Mouse (Mus musculus): ENCODE data around the gene Snrnp35.

The Snrnp35 gene

GRCm38 (mm10) chr5:124462297-124463025 lies 20.5 kb upstream of the Snrnp35 start:
- DNase-seq (ENCODE audit: low read depth in 1 of 2, low spot score in 2 of 2): no peak

DNA sequence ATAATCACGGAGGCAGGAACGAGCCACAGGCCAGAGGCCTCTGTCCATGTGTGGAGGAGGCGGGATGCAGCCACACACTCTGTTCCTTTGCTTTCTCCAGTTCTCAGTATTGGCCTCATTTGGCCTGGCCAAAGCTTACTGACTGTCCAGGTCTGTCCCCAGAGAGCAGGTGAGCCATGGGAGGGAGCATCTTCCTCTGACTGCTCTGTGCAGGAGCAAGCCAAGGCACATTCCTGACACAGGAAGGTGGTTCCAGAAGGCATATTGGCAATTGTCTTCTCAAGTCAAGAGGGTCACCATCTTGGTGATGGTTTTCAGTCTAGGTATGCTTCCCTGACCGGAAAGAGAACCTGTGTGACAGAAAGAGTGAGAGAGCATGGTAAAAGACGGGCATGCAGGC lies 19.5 kb upstream of the Snrnp35 start:
- no peak for DNase-seq (ENCODE audit: low read depth in 1 of 2, low spot score in 2 of 2)

- DNase-seq (ENCODE audit: low read depth in 1 of 2, low spot score in 2 of 2): no peak
These were observed 18.0 kb upstream of the Snrnp35 start for GRCm38 (mm10) chr5:124464905-124465304.

- no peak for DNase-seq (ENCODE audit: low read depth in 1 of 2, low spot score in 2 of 2)
These were observed 15.2 kb upstream of the Snrnp35 start for GRCm38 (mm10) chr5:124467766-124468165.

DNA sequence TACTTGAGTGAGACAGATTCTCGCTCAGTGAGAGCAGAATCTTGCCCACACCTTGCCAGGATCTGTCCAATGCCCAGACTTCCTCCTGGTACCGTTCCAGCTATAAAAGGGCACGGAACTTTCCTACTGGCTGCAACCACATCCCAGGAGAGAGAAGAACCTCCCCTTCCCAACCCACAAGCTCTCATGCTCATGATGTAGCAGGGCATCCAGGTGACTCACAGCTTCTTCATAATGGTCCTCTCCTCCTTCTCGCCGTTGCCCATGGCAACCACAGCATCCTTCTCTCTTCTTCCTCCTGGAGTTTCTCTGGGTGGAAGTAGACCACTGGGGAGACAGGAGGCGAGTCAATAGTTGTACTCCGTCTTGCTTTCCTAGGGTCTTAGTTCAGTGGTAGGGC lies 14.6 kb upstream of the Snrnp35 start:
- no peak for DNase-seq (ENCODE audit: low read depth in 1 of 2, low spot score in 2 of 2)

DNA sequence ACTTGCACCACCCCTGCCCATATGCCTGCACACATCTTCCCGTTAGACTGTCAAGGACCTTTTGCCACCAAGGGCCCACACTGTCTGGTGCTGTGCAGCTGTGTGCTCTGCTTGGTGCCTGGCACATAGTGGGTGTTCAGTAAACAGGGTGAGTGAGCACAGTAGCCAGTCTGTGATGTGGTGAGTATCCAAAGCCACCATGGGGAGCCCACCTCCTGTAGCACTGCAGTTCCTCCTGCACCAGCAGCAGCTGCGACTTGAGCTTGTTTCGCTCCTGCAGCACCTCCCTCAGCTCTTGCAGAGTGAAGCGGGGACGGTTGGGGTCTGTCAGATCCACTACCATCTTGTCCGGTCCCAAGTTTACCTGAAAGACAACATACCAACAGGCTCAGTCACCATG lies 13.4 kb upstream of the Snrnp35 start:
- DNase-seq (ENCODE audit: low read depth in 1 of 2, low spot score in 2 of 2): no peak

GRCm38 (mm10) chr5:124470591-124471171 lies 12.3 kb upstream of the Snrnp35 start:
- DNase-seq (ENCODE audit: low read depth in 1 of 2, low spot score in 2 of 2): no peak

DNA sequence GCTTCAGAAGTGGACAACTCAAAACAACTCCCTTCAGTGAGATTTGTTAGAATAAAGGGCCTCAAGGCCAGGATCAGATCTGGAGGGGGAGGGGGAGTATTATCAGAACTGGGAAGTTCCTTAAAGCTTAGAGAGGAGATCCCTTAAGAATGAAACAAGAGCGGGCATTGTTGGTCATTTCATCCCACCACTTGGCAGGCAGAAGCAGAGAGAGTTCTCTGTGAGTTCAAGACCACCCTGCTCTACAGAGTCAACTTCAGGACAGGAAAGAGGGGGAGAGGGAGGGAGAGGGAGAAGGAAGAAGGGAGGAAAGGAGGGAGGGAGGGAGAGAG lies 4.1 kb upstream of the Snrnp35 start:
- DNase-seq (ENCODE audit: low read depth in 1 of 2, low spot score in 2 of 2): no peak

DNA sequence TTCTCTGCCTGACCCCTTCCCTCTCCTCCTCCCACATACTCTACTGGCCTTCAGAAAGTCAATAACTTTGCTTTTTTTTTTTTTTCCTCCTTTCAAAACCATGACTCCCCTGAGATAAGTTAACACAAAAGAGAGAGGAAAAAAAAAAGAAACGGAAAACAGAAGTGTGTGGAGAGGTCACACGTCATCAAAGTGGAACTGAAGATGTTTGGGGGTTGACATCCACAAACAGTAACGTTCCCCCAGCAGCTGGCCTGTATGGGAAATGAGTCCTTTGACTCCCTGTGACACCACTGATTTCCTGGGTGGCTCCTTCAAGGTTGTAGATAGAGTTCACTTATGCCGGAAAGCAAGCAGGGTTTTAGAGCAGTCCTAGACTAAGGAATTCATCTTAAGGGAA lies 2.8 kb upstream of the Snrnp35 start:
- peak in 1 of 2 experiments; percentile 51 for DNase-seq (ENCODE audit: low read depth in 1 of 2, low spot score in 2 of 2)

DNA sequence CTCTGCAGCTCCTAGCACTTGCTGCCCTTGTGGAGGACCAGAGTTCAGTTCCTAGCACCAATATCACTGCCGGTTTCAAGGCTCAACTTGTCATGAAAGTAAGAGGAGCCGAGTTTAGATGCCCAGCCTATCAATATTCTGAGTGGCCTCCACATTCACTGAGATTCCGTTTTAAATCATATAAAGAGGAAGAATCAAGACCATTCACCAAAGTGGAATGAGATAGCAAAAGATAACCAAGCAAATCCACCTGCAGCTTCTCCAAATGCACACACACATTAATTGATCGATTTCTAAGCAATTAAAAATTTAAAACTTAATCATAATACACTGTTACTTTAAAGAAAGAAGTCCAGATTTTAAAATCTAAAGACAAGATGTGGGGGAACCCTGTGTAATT lies 1.2 kb upstream of the Snrnp35 start:
- no peak for DNase-seq (ENCODE audit: low read depth in 1 of 2, low spot score in 2 of 2)

GRCm38 (mm10) chr5:124482436-124482965 lies 433 bp upstream of the Snrnp35 start:
- no peak for DNase-seq (ENCODE audit: low read depth in 1 of 2, low spot score in 2 of 2)

DNA sequence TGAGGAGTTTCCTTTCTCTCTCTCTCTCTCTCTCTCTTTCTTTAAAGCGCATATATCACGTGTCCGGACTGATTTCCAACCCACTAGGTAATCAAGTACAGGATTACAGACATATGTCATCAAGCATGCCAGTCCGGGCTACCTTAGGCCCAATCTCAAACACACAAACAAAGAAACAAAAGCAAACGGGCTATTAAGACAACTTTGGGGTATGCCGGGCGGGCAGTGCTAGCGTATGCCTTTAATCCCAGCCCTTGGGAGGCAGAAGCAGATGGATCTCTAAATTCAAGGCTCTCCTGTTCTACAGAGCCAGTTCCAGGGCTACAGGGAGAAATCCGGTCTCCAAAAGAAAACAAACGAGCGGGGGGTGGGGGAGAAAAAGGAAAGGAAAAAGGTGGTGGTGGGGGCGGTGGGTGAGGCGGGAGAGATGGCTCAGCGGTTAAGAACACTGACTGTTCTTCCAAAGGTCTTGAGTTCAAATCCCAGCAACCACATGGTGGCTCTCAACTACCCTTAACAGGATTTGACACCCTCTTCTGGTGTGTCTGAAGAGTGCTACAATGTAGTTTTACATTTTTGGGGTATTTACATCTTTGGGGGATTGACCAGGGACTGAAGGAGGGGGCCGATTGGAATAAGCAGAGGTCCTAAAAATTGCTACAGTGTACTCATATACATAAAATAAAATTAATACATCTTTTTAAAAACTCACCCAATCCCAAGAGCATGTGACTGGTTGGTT lies 892 bp downstream of the Snrnp35 start:
- DNase-seq (ENCODE audit: low read depth in 1 of 2, low spot score in 2 of 2): no peak

GRCm38 (mm10) chr5:124485654-124486053 lies 2.7 kb downstream of the Snrnp35 start:
- no peak for DNase-seq (ENCODE audit: low read depth in 1 of 2, low spot score in 2 of 2)

DNA sequence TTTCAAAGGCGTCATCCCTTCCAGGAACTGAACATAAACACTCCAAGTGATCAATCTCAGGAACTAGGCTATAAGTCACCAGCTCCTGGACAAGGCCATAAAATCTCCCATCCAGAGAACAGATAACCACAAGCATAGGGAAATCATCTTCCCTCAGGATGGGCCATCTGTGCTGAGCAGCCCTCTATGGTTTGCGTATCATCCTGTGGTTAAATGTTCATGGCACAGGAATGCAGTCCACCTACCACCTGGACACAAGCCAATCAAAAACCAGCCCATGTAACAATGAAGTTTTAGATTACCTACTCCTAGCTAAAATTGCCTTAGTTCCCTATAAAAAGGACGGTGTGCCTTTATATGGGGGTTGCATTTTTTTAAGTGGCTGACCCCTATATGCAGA lies 6.0 kb downstream of the Snrnp35 start:
- no peak for DNase-seq (ENCODE audit: low read depth in 1 of 2, low spot score in 2 of 2)

DNA sequence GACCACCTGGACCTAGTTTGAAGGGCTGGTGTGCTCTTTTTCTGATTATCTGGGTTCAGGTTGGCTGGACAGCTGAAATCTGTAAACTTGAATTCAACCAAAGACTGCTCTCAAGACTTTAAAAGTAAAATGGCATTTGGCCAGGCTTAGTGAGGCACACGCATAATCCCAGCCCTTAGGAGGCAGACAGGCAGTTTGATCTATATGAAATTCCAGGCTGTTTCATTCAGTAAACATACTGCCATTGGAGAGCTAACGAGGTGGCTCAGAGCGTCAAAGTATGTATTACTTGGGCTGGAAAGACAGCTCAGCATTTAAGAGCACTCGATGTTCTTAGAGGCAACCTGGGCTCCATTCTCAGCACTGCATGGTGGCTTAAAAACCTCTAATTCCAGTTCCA lies 8.8 kb downstream of the Snrnp35 start:
- no peak for DNase-seq (ENCODE audit: low read depth in 1 of 2, low spot score in 2 of 2)

- DNase-seq (ENCODE audit: low read depth in 1 of 2, low spot score in 2 of 2): peak in 1 of 2 experiments; percentile 61
These were observed 9.7 kb downstream of the Snrnp35 start for GRCm38 (mm10) chr5:124492618-124493017.

- no peak for DNase-seq (ENCODE audit: low read depth in 1 of 2, low spot score in 2 of 2)
These were observed 10.5 kb downstream of the Snrnp35 start for GRCm38 (mm10) chr5:124493455-124493854.

DNA sequence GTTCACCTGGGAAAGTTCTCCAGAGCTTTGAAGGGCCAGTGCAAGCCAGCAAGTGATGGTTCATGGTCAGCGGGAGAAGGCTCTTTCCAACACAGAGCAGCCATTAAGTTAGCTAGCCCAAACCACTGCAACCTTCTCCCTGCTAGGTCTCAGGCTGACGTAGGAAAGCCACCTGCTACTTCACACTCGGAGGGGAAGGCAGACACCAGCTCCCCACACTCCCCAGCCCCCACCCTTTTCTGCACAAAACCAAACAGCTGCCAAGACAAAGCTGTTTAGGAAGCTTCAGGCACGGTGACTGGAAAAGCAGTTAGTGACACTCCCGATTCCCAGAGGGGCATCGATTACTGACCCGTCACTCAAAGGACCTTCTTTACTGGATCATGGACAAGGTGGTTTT lies 12.6 kb downstream of the Snrnp35 start:
- DNase-seq (ENCODE audit: low read depth in 1 of 2, low spot score in 2 of 2): no peak

DNA sequence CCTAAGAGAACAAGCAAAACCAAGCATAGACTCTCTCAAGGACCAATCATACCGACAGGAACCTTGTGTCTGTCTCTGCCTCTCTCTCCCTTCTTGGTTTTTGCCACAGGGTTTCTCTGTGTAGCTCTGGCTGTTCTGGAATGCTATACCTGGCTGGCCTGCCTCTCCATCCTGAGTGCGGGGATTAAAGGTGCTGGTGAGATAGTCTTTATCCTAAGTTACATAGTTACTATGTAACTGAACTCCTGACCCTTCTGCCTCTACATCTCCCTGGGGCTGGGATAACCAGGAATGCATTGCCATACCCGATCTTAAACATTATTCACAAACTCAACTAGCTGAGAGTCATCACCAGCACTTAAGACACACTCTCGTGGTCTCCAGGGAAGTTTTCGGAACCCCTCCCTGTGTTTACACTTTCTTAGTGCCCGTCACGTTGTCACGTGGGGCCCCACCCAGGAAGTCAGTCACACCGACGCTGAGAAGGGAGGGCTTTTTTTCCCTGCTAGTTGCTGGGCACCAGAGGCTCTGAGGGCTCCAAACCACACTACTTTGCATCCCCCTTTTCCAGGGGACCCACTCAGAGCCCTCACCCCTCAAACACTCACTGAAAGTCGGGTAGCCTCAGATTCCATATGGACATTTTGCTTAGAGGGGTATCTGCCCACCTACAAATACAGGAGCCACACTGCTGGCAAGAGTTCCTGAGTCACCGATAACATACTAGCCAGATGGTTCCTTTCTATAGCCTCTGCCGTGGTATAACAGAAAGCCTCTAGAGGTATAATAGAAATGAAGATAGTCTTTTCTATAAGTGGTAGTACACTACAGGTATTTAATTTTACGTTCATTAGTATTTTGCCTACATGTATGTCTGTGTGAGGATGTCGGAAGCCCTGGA lies 13.9 kb downstream of the Snrnp35 start:
- DNase-seq (ENCODE audit: low read depth in 1 of 2, low spot score in 2 of 2): no peak

- DNase-seq (ENCODE audit: low read depth in 1 of 2, low spot score in 2 of 2): no peak
These were observed 15.4 kb downstream of the Snrnp35 start for GRCm38 (mm10) chr5:124498221-124498876.

DNA sequence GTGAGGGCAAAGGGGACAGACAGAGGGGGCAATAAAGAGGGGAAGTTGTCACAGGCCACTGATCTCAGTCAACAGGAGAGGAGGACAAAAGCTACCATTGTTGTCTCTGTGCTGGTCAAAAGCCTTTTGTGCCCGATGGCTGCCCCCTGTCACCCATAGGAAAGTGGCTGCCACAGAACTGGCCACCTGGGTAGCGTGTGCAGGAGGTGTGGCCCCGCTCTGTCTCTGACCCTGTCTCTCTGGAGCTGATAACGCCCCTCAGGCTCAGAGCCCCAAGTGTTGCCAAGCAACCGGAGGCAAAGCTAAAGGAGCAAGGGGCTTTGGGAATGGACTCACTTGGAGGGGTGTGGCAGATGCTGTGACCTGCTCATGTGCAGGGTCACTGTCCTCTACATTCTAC lies 16.1 kb downstream of the Snrnp35 start:
- DNase-seq (ENCODE audit: low read depth in 1 of 2, low spot score in 2 of 2): no peak
